Mouse (Mus musculus) ES-Bruce4 (cell line): Measurements from ENCODE around the gene Cldn13. TPM values are rescaled to one million over a fixed set of nuclear protein-coding genes. Genes with fewer than 3 reads are reported as not detected.

Experiments used
- H3K27ac ChIP-seq: 2 replicates; pipeline ENCODE4 v1.5.1; 2012; ENCODE audit warnings: low read length, inconsistent platforms; ENCODE audit not compliant: insufficient read depth
- H3K27me3 ChIP-seq: 2 replicates; pipeline ENCODE4 v1.6.1; 2012; ENCODE audit warnings: mild to moderate bottlenecking, low read length, inconsistent platforms; ENCODE audit not compliant: control insufficient read depth, poor library complexity, insufficient read depth, severe bottlenecking
- H3K36me3 ChIP-seq: 2 replicates; pipeline ENCODE4 v1.6.1; 2012; ENCODE audit warnings: inconsistent platforms, mild to moderate bottlenecking, low read length, moderate library complexity; ENCODE audit not compliant: control insufficient read depth, poor library complexity, insufficient read depth, severe bottlenecking
- H3K4me1 ChIP-seq: one replicate; pipeline ENCODE4 v1.8.1; 2011; ENCODE audit warnings: low read length; ENCODE audit not compliant: control insufficient read depth, insufficient read depth
- H3K4me3 ChIP-seq: 2 replicates; pipeline ENCODE4 v1.5.1; 2011; ENCODE audit warnings: low read depth, mild to moderate bottlenecking, low read length
- H3K9ac ChIP-seq: 2 replicates; pipeline ENCODE4 v1.6.1; 2012; ENCODE audit warnings: low read depth, mild to moderate bottlenecking, inconsistent platforms; ENCODE audit not compliant: poor library complexity, severe bottlenecking
- H3K9me3 ChIP-seq: replicated peaks from 2 replicates; pipeline ENCODE4 v1.6.1; 2012; ENCODE audit warnings: mild to moderate bottlenecking, low read length, inconsistent platforms; ENCODE audit not compliant: control insufficient read depth, poor library complexity, insufficient read depth, severe bottlenecking
- CTCF ChIP-seq: IDR thresholded peaks from one replicate; pipeline ENCODE4 v1.8.1; 2011; ENCODE audit warnings: low read depth, low read length
- EP300 ChIP-seq: IDR thresholded peaks from 2 replicates; pipeline ENCODE4 v1.6.1; 2011; ENCODE audit warnings: low read depth, low read length; ENCODE audit not compliant: insufficient read depth
- POLR2A ChIP-seq: IDR thresholded peaks from one replicate; pipeline ENCODE4 v1.8.1; 2011; ENCODE audit warnings: low read length; ENCODE audit not compliant: insufficient read depth
- polyA plus RNA-seq: library from polyadenylated mRNA; stranded (reverse); fragments of >200 nt; gene quantifications from 2 replicates; pipeline ENCODE4 v1.2.4, GENCODE M21; 2011; ENCODE audit warnings: low read depth; ENCODE audit not compliant: missing spikeins, insufficient read depth, insufficient read length

The Cldn13 gene
- polyA plus RNA-seq, 1 experiment: not detected

- no peaks in the 10 kb centered on the region for H3K36me3 ChIP-seq
- peaks cover 2% of the 10 kb centered on the region for H3K4me1 ChIP-seq
- TF ChIP-seq CTCF: no peak
- no peak for TF ChIP-seq EP300
- TF ChIP-seq POLR2A: no peak
- no peaks in the 10 kb centered on the region for H3K9me3 ChIP-seq
- H3K4me3 ChIP-seq: no peak overlapping the region
- no peak overlapping the region for H3K9ac ChIP-seq
- no peak overlapping the region for H3K27ac ChIP-seq
- no peaks in the 10 kb centered on the region for H3K27me3 ChIP-seq
These were observed 18.4 kb downstream of the Cldn13 start for GRCm38 (mm10) chr5:134896965-134897364.

DNA sequence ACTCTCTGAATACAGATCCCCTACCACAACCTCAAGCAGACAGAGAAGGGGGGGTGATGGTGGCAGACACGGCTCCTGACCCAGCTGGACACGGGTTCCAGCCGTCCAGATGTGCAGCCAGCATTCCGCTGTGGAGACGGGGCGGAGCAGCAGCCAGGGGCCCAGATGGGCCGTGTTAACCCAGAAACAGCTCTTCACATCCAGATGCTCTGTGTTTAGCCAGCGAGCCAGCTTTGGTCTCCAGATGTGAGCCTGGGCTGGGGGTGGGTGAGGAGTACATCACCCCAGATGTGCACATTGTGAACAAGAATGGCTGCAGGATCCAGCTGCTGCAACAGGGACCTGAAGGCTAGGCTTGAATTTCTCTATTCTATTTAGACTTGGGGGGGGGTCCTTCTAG is 20.0 kb downstream of the Cldn13 start:
- no peak overlapping the region for H3K9ac ChIP-seq
- H3K9me3 ChIP-seq: no peaks in the 10 kb centered on the region
- H3K36me3 ChIP-seq: no peaks in the 10 kb centered on the region
- no peak overlapping the region for H3K4me3 ChIP-seq
- H3K27me3 ChIP-seq: no peaks in the 10 kb centered on the region
- TF ChIP-seq EP300 (no peak), CTCF (no peak), POLR2A (no peak)
- H3K27ac ChIP-seq: no peak overlapping the region
- peaks cover 2% of the 10 kb centered on the region for H3K4me1 ChIP-seq

DNA sequence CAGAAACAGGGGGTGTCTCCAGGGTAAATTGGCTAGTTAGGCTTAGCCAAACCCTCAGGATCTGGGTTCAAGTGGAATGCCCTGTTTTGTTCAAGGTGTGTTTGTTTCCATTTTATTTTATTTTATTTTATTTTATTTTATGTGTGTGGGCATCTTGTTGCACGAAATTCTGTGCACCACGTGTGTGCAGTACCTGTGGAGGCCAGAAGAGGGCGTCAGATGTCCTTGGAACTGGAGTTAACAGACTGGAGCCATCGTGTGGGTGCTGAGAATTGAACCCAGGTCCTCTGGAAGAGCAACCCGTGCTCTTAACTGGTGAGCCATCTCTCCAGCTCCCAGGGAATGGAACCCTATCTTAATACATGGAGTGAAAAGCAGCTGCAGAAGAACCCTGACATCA is 22.6 kb downstream of the Cldn13 start:
- no peak overlapping the region for H3K4me3 ChIP-seq
- no peak overlapping the region for H3K9ac ChIP-seq
- H3K27ac ChIP-seq: no peak overlapping the region
- no peaks in the 10 kb centered on the region for H3K27me3 ChIP-seq
- peaks cover 2% of the 10 kb centered on the region for H3K4me1 ChIP-seq
- H3K9me3 ChIP-seq: no peaks in the 10 kb centered on the region
- peak; percentile 22 for TF ChIP-seq CTCF
- TF ChIP-seq EP300: no peak
- TF ChIP-seq POLR2A: no peak
- no peaks in the 10 kb centered on the region for H3K36me3 ChIP-seq

DNA sequence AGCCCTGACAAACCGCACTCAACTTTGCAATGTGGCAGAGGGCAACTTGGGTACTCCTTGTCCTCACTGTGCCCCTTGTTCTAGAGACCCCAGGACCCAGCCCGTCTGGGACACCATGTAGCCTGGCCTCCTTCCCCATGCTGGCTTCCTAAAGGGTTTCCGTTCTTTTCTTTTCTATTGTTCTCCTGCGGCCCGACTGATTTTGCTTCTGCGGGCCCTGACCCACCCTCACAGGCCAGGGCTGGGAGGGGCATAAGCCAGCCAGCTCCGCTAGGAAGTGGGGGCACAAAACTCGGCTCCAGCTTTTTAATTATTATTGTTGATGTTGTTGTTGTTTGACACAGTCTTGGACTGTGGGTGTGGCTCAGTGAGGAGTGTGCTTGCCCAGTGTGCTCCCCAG is 23.8 kb downstream of the Cldn13 start:
- Histone ChIP-seq H3K27me3 (no peaks in the 10 kb centered on the region), H3K9ac (no peak overlapping the region), H3K9me3 (no peaks in the 10 kb centered on the region), H3K4me1 (peaks cover 2% of the 10 kb centered on the region), H3K36me3 (no peaks in the 10 kb centered on the region), H3K27ac (no peak overlapping the region), H3K4me3 (no peak overlapping the region)
- no peak for TF ChIP-seq CTCF
- no peak for TF ChIP-seq EP300

DNA sequence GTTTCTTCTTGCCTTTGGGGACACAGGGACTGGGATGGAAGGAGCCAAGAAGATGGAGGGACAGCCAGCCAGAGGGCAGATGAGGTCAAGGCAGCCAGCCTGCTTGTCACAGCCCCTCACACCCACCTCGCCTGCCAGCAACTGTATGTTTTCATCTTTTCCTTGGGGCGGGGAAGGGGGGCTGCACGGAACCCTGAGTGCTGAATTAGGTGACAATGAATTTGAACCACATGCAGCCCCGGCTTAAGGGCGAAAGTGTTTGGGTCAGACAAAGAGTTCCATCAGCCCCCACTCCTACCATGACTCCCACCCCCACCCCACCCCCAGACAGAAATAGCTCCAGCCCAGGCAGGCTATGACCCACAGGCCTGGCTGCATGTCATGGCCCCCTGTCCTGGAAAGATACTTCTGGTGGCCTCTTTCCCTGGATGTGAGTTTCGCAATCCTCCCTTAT is 24.7 kb downstream of the Cldn13 start:
- H3K27ac ChIP-seq: no peak overlapping the region
- no peak overlapping the region for H3K9ac ChIP-seq
- no peaks in the 10 kb centered on the region for H3K9me3 ChIP-seq
- no peak overlapping the region for H3K4me3 ChIP-seq
- H3K4me1 ChIP-seq: peaks cover 2% of the 10 kb centered on the region
- no peaks in the 10 kb centered on the region for H3K27me3 ChIP-seq
- TF ChIP-seq POLR2A: no peak
- H3K36me3 ChIP-seq: no peaks in the 10 kb centered on the region

DNA sequence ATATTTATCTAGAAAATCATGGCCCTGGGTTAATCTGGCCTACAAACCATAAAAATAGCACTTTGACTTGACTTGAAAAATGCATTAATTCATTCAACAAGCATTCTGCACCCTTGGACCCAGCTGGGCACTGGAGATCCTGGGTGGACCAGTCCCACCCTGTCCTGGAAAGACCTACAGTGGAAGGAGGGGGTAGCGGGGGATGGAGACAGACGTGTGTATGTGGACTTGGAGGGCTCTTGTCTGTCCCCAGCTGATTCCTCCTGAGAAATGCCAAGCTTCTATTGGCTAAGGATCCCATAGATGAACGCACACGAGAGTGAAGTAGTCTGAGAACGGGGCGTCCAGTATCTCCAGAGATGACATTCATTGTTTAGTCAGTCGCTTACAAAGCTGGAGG is 26.8 kb downstream of the Cldn13 start:
- Histone ChIP-seq H3K4me1 (peaks cover 2% of the 10 kb centered on the region), H3K27me3 (no peaks in the 10 kb centered on the region), H3K9me3 (no peaks in the 10 kb centered on the region), H3K27ac (no peak overlapping the region), H3K4me3 (no peak overlapping the region), H3K36me3 (no peaks in the 10 kb centered on the region), H3K9ac (no peak overlapping the region)
- TF ChIP-seq CTCF (no peak), POLR2A (no peak), EP300 (no peak)
